In genomic region chr1:64983247-64983646, GRCm38 (mm10) we compare ENCODE assay signal across 21 mouse cellular contexts. TPM values are rescaled to one million over a fixed set of nuclear protein-coding genes. Genes with fewer than 3 reads are reported as not detected.
"Had no signal": no experiment of that assay in that cellular context is flagged by ENCODE, and none has a peak within 500 bp of the region (broad histone marks: within the 10 kb centered on the region; RNA-seq: fewer than 3 reads in every experiment).

No protein-coding gene starts in this region.

- H3K4me1 ChIP-seq: stomach, embryonic 15.5 days had no signal

- H3K9me3 ChIP-seq: neural tube, embryonic 12.5 days; neural tube, embryonic 13.5 days; neural tube, embryonic 15.5 days; stomach, embryonic 15.5 days had no signal

- H3K36me3 ChIP-seq: neural tube, embryonic 12.5 days; neural tube, embryonic 13.5 days; neural tube, embryonic 15.5 days; stomach, embryonic 15.5 days had no signal

- H3K4me3 ChIP-seq: neural tube, embryonic 12.5 days; neural tube, embryonic 13.5 days; neural tube, embryonic 15.5 days; stomach, embryonic 15.5 days had no signal

- DNase-seq: retina, postnatal 1 day; right cerebral cortex, adult 18-20 months; right cerebral cortex, postnatal 14 days; right cerebral cortex, postnatal 25 days; right cerebral cortex, postnatal 4 days; spleen, adult 18-20 months; thymus, adult 18-20 months; thymus, adult 2 months; thymus, postnatal 14 days; thymus, postnatal 25 days; thymus, postnatal 36 days; thymus, postnatal 4 days had no signal

- H3K27me3 ChIP-seq: neural tube, embryonic 12.5 days; neural tube, embryonic 13.5 days; neural tube, embryonic 15.5 days; stomach, embryonic 15.5 days had no signal

- H3K9ac ChIP-seq: neural tube, embryonic 12.5 days; neural tube, embryonic 13.5 days; neural tube, embryonic 15.5 days; stomach, embryonic 15.5 days had no signal

- H3K27ac ChIP-seq: neural tube, embryonic 12.5 days; neural tube, embryonic 13.5 days; neural tube, embryonic 15.5 days; stomach, embryonic 15.5 days; stomach, postnatal 0 days had no signal

RNA-seq across cellular contexts. Expression of gene Akr1cl, which starts 49.3 kb away (rescaled TPM):
- total RNA-seq: neutrophil, adult 5-6 weeks had no signal
- polyA plus RNA-seq: neural tube, embryonic 12.5 days; neural tube, embryonic 14.5 days; neural tube, embryonic 15.5 days; stomach, embryonic 14.5 days; stomach, postnatal 0 days; urinary bladder, adult 2 months had no signal
